Mouse (Mus musculus): ENCODE measurements around the gene Olfr485. TPM values are rescaled to one million over a fixed set of nuclear protein-coding genes. Genes with fewer than 3 reads are reported as not detected.
"Not testable (repeated sequence)": the region's sequence is repeated elsewhere in the genome, so short reads cannot be mapped to it uniquely, and the experiment has no call there.

Gene Olfr485
- not detected for total RNA-seq (2021)

DNA sequence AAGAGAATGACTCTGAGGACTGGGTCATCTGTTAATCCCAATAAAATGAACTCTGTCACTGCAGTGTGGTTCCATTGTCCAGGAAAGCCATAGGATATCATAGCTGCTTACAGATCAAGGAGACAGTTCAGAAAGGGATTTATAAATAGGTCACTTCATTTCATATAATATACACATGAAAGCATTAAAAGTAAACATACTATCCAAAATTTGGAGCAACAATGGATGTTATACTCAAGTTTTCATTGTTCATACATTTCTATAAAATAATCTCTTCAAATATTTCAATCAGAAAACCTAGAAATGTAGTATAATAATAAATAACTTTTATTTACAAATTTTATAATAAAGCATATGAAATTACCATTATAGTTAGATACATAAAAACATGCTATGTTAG lies at the start of gene Olfr485:
Gene Olfr485 (minus strand): TSS at position 101 of the 400 bp plus-strand sequence.
- intact Hi-C loops (cut with DNase I): no loop called here
- DNase-seq: no peak

DNA sequence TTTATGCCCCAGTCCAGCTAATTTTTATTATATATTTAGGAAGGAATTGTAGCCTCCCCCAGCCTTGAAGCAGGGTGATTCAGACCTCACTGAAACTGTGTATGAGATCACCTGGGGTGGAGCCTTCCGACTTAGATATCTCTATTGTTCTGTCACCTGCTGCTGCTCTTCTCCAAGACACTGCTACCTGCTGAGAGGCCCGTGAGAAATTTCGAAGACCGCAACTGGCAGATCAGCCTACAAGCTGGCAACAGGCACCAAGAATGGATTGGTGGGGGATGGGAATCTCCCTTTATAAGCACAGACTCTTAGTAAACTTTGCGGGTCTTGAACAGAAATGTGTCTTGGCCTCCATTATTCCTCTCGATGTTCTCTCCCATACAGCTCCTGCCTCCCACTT lies 37.3 kb upstream of the Olfr485 start:
- intact Hi-C loops (cut with DNase I): no loop called here
- DNase-seq: no peak

DNA sequence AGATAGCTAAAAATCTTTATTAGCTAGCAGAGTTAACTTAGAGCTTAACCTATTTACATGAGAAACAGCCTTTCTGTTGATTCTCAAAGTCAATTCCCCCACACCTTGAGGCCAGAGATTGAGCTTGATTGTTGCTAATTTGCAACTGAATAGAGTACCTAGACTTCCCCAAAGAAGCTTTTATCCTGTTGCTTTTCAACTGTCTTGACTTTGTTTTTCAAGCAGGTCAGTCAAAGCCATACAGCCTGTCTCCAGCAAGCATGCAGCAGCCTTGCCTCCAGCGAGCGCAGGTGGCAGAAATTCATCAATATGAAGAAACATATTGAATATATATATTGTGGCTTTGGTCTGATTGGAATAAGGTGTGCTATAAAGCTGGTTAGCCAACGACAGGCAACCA lies 36.7 kb upstream of the Olfr485 start:
- intact Hi-C loops (cut with DNase I); DNase-seq: not testable (repeated sequence)

DNA sequence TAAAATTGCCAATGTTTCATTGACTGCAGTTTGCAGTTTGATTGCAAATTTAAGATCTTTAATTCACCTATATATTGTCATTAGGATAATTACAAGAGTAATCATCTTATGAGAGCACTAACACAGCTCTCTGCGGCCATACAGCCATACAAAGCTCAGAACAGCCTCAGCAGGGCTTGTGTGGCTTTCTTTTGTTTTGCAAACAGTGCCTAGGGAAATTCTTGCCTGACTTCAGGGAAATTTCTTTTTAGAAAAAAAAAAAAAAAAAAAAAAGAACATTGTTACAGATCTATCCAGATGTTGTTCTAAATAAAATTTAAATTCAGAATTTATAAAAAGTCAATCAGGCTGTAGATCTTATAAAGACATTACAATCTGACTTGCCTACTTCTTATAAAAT lies 33.0 kb upstream of the Olfr485 start:
- DNase-seq; intact Hi-C loops (cut with DNase I): not testable (repeated sequence)

DNA sequence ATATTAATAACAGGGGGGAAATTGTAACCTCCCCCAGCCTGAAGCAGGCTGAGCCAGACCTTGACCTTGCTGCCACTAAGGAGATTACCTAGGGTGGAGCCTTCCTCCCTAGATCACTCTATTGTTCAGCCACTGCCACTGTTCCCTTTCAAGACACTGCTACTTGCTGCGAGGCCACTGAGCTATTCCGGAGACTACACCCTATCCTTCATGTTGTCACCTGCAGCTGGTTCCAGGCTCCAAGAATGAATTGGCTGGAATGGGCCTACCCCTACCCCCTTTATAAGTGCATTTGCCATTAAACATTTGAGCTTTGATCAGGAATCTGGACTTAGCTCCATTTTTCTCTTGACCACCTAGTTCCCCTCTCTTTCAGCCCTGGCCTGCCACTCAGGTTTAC lies 31.5 kb upstream of the Olfr485 start:
- DNase-seq; intact Hi-C loops (cut with DNase I): not testable (repeated sequence)

DNA sequence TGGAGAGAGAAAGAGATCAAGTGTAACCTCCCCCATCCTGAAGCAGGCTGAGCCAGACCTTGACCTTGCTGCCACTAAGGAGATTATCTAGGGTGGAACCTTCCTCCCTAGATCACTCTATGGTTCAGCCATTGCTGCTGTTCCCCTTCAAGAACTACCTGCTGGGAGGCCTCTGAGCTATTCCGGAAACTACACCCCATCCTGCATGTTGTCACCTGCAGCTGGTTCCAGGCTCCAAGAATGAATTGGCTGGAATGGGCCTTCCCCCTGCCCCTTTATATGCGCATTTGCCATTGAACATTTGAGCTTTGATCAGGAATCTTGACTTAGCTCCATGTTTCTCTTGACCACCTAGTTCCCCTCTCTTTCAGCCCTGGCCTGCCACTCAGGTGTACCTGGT lies 25.6 kb upstream of the Olfr485 start:
- DNase-seq; intact Hi-C loops (cut with DNase I): not testable (repeated sequence)

DNA sequence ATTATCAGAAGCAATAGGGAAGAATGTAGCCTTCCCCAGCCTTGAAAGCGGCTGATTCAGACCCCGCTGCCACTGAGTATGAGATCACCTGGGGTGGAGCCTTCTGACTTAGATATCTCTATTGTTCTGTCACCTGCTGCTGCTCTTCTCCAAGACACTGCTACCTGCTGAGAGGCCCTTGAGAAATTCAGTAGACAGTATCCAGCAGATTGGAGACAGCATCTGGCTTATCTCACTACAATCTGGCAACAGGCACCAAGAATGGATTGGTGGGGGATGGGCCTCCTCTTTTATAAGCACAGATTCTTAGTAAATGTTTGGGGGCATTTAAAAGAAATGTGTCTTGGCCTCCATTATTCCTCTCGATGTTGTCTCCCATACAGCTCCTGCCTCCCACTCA lies 24.7 kb upstream of the Olfr485 start:
- intact Hi-C loops (cut with DNase I): not testable (repeated sequence)

DNA sequence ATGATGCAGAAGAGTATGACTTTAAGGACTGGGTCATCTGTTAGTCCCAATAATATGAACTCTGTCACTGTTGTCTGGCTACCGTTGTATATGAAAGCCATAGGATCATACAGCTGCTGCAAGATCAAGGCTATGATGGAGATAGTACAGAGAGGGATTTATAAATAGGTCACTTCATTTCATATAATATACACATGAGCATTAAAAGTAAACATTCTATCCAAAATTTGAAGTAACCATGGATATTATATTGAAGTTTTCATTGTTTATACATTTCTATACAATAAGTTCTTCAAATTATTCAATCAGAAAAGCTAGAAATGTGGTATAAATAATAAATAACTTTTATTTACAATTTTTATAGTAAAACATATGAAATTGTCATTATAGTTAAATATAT lies 13.0 kb upstream of the Olfr485 start, which contains the start of gene Olfr486:
Gene Olfr486 (minus strand): TSS at position 101 of the 400 bp plus-strand sequence.
- DNase-seq; intact Hi-C loops (cut with DNase I): not testable (repeated sequence)

More for the DNA sequence above, 24.7 kb upstream of the Olfr485 start:
- DNase-seq: not testable (repeated sequence)

DNA sequence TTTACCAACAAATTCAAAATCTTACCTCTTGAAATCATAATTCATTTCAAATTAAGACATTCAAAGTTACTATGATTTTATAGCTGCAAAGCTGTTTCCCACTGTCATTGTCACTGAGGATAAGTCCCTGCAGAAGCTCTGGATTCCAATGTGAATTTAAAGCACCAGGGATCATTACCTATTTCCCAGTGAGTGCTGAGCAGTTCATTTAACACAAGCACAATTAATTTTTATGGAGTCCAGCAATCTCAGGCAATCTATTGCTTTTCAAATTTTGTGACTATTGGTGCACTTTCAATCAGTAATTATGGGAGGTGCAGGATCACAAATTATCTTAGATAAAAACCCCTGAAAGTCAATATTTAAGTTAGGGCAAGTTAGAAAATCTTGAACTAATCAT lies 32.3 kb downstream of the Olfr485 start, which contains the start of gene Olfr484:
Gene Olfr484 (minus strand): TSS at position 101 of the 400 bp plus-strand sequence.
- DNase-seq: no peak
- intact Hi-C loops (cut with DNase I): no loop called here

DNA sequence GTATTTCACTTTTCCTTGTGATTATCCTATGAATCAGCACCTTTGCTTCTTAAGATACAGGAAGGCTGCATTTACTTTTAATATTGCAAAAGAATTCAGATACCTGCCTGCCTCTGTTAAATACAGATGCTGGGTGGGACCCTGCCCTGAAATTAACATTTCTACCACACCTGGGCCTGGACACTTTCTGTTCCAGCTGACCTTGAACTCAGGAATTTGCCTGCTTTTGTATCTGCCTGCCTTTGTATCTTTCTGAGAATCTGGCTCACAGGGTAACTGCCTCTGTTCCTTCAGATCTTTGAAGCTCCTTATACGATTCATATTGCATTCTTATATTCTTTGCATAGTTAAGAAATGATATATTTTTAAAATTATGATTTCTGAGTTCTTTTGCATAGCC lies 38.3 kb downstream of the Olfr485 start:
- no peak for DNase-seq
- intact Hi-C loops (cut with DNase I): no loop called here

DNA sequence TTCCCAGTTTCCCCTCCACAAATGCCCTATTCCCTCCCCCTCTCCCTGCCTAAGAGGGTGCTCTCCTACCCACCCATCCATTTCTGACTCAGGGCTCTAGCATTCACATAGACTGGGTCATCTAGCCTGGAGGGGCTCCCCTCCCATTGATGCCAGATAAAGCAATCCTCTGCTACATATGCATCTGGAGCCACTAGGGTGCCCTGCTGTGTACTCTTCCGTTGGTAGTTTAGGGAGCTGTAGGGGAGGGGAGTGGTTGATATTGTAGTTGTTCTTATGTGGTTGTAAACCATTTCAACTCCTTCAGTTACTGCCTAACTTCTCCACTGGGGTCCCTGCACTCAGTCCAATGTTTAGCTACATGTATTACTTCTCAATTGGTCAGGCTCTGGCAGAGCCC lies 39.0 kb downstream of the Olfr485 start:
- no peak for DNase-seq
- intact Hi-C loops (cut with DNase I): no loop called here

Other genes with a start within 250 kb of the Olfr485 start
- not detected for gene Olfr473, start 229.4 kb downstream of the Olfr485 start, total RNA-seq (2021)
- not detected for gene Olfr474, start 205.2 kb downstream of the Olfr485 start, total RNA-seq (2021)
- gene Olfr476, start 195.1 kb downstream of the Olfr485 start, total RNA-seq (2021): not detected
- gene Olfr477, start 173.2 kb downstream of the Olfr485 start, total RNA-seq (2021): not detected
- not detected for gene Olfr478, start 125.9 kb downstream of the Olfr485 start, total RNA-seq (2021)
- gene Olfr479, start 109.2 kb downstream of the Olfr485 start, total RNA-seq (2021): not detected
- gene Olfr480, start 92.5 kb downstream of the Olfr485 start, total RNA-seq (2021): not detected
- not detected for gene Olfr481, start 80.0 kb downstream of the Olfr485 start, total RNA-seq (2021)
- gene Olfr482, start 62.3 kb downstream of the Olfr485 start, total RNA-seq (2021): under 1 TPM; 0.82 to 0.89 TPM
- not detected for gene Olfr483, start 59.0 kb downstream of the Olfr485 start, total RNA-seq (2021)
- gene Olfr484, start 32.4 kb downstream of the Olfr485 start, total RNA-seq (2021): not detected
- not detected for gene Olfr486, start 12.9 kb upstream of the Olfr485 start, total RNA-seq (2021)
- gene Olfr487, start 54.8 kb upstream of the Olfr485 start, total RNA-seq (2021): not detected
- gene Olfr488, start 98.5 kb upstream of the Olfr485 start, total RNA-seq (2021): not detected
- not detected for gene Olfr490, start 129.1 kb upstream of the Olfr485 start, total RNA-seq (2021)
- gene Olfr491, start 153.6 kb upstream of the Olfr485 start, total RNA-seq (2021): not detected
- not detected for gene Olfr492, start 163.8 kb upstream of the Olfr485 start, total RNA-seq (2021)
- not detected for gene Olfr493, start 187.1 kb upstream of the Olfr485 start, total RNA-seq (2021)
- not detected for gene Olfr494, start 205.5 kb upstream of the Olfr485 start, total RNA-seq (2021)
- gene Olfr495, start 233.3 kb upstream of the Olfr485 start, total RNA-seq (2021): not detected

Data from heart, postnatal 10 days (tissue).